8 mouse cellular contexts compared by ENCODE assay signal in the genomic region with DNA sequence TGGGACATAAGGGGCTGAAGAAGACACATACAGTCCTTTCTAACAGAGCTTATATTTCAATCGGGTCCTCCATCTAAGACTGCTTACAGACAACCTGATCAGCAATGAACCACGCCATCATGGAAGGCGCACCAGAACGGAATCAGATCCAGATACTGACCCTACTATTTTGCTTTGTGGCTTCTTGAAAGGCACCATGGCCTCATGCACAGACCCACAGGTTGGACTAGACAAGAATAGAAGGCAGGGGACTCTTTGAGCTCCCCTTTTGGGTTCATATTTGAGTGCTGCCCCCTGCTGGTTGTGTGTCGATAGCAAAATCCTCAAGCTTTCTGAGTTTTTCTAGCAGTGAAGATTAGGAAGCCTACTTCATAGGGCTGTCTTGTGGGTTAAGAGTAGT.
DNase-seq lines count a peak whose midpoint lies in the region; ATAC-seq lines count a peak whose summit lies in the region.

No protein-coding gene starts in this region.

- H3K27me3 ChIP-seq in hindbrain, embryonic 14.5 days (ENCODE audit: control insufficient read depth, insufficient read depth, low read length) = no peaks in the 10 kb centered on the region

- H3K27ac ChIP-seq in hindbrain, embryonic 14.5 days = no peak overlapping the region

- H3K36me3 ChIP-seq in hindbrain, embryonic 14.5 days (replicated peaks; ENCODE audit: control insufficient read depth, insufficient read depth) = no peaks in the 10 kb centered on the region

- peaks cover 4% of the 10 kb centered on the region; the same call in 1 of the 2 replicates for H3K4me1 ChIP-seq in hindbrain, embryonic 14.5 days (replicated peaks; ENCODE audit: control insufficient read depth, insufficient read depth, low read length)

- peak; percentile 70 for ATAC-seq in activated CD4-positive, CD25-positive, alpha-beta regulatory T cell, adult 4 months
- ATAC-seq in hindbrain, embryonic 14.5 days (ENCODE audit: low FRiP score) = peak; percentile 51

- peak; percentile 80 for DNase-seq in cerebellum, postnatal 36 days
- DNase-seq in frontal cortex, postnatal 25 days (ENCODE audit: low spot score in 2 of 2) = peak; percentile 60 to 70
- peak; percentile 85 for DNase-seq in hindbrain, embryonic 14.5 days (ENCODE audit: low spot score)
- DNase-seq in layer of hippocampus, postnatal 36 days = peak; percentile 50 to 77
- DNase-seq in lung, postnatal 36 days = peak; percentile 85
- peak; percentile 67 for DNase-seq in retina, postnatal 7 days (ENCODE audit: low read depth, low spot score)
- DNase-seq in urinary bladder, postnatal 14 days (ENCODE audit: low spot score) = peak; percentile 80

- WGBS in hindbrain, embryonic 14.5 days = 27% methylated on average over 5 of the region's 5 CpGs

- peak overlapping the region; percentile 24 for H3K4me3 ChIP-seq in hindbrain, embryonic 14.5 days (replicated peaks; ENCODE audit: low read length)

- peak overlapping the region; percentile 62 for H3K4me2 ChIP-seq in hindbrain, embryonic 14.5 days (replicated peaks)

- H3K9me3 ChIP-seq in hindbrain, embryonic 14.5 days (ENCODE audit: control insufficient read depth, low read length) = no peaks in the 10 kb centered on the region

- H3K9ac ChIP-seq in hindbrain, embryonic 14.5 days = peak overlapping the region; percentile 47; the same call in 1 of the 2 replicates
